Mouse (Mus musculus) regulatory T cell (primary cell): Measurements from ENCODE around the gene Pik3ip1.

Experiments used
- in situ Hi-C: fragments of 300-600 bp; cut with MboI, MseI; formaldehyde crosslinking; loops from one replicate; pipeline ENCODE4 v1.15.1; 2025; ENCODE audit warnings: high pct_unique_total_duplicates

Gene Pik3ip1

GRCm38 (mm10) chr11:3302385-3302784 is 27.8 kb upstream of the Pik3ip1 start:
- in situ Hi-C loops: no loop called here

DNA sequence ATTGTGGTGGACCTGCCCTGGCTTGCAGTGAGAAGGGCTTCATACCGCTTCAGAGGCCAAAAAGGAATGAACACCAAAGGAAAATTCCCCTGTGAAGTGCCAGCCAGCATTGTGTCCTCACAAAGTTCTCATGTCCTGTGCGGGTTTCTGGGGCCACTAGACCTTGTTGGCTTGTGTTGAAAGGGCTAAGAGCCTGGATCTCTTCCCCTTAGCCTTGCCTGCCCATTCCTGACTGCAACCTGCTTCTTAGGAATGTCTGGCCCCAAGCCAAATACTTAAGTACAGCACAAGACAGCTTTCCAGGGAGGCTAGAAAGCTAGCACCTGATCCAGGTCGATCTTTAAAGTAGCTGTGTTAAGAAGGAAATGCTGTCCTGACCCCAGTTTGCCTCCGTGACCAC is 27.4 kb upstream of the Pik3ip1 start:
- in situ Hi-C loops: no loop called here

- in situ Hi-C loops: no loop called here
Observed at GRCm38 (mm10) chr11:3305821-3306220, 24.4 kb upstream of the Pik3ip1 start.

DNA sequence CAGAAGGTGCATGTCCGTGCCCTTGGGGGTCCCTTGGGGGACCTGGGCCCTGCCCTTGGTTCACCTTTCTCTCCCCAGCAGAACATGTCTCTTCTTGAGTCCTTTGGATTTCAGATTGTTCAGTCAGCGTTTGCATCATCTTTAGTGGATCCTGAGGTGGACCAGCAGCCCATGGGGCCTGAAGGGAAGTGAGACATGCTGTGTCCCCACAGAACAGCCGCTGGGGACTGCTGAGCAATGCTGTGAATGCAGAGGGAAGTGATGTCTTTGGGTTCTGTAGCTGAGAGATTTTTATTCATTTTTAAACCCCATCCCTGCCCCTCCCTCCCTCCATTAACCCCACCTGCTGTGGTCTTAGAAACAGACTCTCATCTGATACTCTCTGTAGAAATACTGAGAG is 22.3 kb upstream of the Pik3ip1 start:
- in situ Hi-C loops: no loop called here

GRCm38 (mm10) chr11:3309884-3310283 is 20.3 kb upstream of the Pik3ip1 start:
- in situ Hi-C loops: no loop called here

GRCm38 (mm10) chr11:3310789-3311585 is 19.2 kb upstream of the Pik3ip1 start:
- in situ Hi-C loops: no loop called here

DNA sequence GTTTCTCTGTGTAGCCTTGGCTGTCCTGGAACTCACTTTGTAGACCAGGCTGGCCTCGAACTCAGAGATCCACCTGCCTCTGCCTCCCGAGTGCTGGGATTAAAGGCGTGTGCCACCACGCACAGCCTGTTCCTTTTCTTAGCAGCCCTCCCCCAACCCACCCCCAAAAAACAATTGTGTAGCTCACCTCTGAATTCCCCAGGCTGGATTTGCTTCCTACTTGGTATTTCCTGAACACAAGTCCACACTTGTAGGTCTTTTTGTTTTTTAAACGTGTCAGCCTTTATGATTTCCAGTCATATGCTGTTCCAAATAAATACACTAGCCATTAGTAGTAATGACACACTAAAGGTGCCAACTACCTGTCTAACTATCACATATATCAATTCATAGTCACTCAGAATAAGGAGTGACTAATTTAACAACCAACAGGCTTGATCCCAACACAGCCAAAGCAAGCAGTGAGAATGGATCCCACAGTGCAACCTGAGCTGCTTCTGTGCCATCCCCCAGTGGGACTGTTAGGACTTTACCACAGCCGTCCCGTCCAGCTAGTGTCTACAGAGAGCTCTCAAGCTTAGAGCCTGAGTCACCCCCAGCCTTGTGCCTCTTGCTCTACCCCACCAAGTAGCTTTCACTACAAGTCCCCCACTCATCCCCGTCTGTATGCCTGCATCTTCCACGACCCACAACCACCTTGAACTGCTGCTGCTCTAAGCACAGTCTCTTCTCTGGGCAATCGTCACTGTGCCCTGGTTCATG is 18.4 kb upstream of the Pik3ip1 start:
- in situ Hi-C loops: no loop called here

DNA sequence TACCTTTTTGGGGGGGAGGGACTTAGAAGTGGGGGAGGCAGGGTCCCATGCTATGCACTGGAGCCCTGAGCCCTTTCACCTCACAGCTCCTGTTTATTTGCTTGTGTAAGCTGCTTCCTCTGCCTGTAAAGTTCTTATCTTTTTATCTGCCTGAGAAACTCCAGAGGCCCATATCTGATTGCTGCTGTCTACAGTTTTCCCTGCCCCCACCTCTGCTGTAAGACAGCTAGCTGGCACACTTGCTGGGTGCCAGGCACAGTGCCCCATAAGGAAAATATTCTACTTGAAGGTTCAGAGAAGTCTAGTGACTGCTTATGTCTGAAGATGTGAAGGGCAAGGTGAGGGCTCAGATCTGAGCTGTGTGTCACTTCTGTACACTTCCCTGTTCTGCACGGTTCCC is 16.9 kb upstream of the Pik3ip1 start:
- in situ Hi-C loops: no loop called here

- in situ Hi-C loops: no loop called here
Observed at GRCm38 (mm10) chr11:3314148-3314547, 16.1 kb upstream of the Pik3ip1 start.

GRCm38 (mm10) chr11:3318286-3318685 is 11.9 kb upstream of the Pik3ip1 start:
- in situ Hi-C loops: no loop called here

DNA sequence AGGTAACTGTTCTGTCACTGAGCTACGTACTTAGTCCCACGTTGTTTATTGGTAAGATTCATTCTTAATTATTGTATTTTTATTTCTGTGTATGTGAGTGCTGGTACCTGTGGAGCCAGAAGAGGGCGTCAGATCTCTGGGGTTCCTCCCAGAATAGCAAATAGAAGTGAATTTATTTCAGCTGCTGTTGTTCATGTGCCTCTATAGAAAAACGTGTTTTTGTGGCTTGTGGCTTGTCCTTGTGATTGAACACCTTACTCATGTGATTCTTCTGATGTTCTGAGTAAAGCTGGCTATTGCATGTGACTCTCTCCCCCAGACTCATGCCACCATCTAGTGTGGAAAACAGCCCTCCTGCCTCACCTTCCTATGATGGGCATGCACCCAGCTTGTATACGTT is 1.9 kb upstream of the Pik3ip1 start:
- in situ Hi-C loops: no loop called here

GRCm38 (mm10) chr11:3328806-3329775 is 1.1 kb upstream of the Pik3ip1 start:
- in situ Hi-C loops: no loop called here

DNA sequence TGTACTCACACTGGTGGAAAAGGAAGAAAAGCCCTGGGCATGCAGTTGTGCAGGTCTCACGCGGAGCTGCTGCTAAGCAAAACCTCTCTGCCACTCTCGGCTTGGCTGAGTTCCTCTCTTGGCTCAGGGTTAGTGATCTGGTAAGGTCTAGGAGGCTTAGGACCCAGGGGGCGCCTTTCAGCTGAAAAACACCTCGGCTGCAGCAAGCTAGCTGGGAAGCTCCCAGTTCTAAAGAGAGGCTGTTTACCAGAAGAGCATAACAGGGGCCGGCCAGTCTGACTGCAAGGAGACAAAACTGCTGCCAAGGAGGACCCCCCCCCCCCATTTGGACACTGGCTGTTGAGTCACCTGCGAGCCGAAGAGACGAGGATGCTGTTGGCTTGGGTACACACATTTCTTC is 365 bp downstream of the Pik3ip1 start:
- in situ Hi-C loops: loop anchor here (5.0 kb wide), 1 partner anchor 38 kb away; no protein-coding TSS in a partner anchor

DNA sequence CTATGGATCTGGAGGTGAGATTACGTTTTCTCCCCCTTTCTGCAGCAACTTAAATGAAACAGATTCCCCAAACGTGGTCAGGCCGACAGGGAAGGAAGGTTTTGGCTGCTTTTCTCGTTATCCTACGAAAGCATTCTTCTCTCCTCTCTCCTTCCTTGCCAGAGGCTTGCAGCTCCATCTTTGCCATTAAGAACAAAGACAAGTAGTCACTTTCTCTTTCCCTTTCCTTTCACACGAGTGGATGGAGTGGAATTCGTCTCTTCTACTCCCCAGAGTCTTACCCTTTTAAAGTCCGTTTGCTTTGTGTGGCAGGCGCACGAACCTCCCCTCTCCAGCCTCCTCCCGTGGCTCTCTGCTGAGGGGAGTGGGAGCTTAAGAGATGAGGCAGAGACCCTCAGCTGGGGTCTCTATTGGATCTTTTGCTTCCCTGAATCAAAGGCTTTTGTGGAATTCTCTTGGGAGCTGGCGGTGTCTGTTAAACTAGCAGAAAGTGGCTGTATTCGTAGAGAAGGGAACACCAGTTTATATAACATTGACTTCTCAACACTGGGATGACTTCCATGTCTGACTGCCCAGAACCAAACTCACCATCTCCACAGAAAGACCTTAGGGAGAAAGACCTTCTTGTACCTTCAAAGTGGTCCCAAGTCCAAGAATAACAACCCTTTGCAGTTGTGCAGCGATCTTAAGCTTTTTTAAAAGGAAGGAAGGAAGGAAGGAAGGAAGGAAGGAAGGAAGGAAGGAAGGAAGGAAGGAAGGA is 970 bp downstream of the Pik3ip1 start:
- in situ Hi-C loops: loop anchor here (5.0 kb wide), 1 partner anchor 39 kb away; no protein-coding TSS in a partner anchor

DNA sequence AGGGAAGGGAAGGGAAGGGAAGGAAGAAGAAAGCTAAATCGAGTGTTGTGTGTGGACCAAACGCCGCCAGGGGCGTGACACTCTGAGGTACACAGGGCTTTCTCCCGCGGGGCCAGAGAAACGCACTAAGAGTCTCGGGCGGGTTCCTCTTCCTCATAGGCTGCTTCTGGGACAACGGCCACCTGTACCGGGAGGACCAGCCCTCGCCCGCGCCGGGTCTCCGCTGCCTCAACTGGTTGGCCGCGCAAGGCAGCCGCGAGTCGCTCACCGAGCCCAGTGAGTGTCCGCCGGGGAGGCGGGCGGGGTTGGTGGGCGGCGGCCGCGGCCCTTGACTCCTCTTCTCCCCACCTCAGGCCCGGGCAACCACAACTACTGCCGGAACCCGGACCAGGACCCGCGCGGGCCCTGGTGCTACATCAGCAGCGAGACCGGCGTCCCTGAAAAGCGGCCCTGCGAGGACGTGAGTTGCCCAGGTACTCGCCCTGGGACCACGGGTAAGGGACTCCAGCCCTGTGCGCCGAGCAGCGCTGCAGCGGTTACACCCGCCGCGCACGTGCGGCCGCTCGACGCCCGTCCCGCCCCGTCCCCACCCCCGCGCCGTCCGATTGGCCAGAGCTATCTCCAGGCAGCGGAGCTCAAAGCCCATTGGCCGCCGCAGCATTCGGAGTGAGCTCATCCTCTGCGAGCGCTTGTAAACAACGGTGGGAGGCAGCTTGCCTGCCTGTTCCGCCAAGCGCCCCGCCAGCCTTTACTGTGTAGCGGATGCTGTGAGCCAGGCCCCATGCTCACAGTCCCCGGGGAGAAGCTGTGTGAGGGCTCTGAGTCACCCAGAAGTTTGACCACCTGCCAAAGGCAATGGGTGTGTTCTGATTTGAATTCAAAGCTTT is 1.8 kb downstream of the Pik3ip1 start:
- in situ Hi-C loops: loop anchor here (5.0 kb wide), 1 partner anchor 40 kb away; no protein-coding TSS in a partner anchor

DNA sequence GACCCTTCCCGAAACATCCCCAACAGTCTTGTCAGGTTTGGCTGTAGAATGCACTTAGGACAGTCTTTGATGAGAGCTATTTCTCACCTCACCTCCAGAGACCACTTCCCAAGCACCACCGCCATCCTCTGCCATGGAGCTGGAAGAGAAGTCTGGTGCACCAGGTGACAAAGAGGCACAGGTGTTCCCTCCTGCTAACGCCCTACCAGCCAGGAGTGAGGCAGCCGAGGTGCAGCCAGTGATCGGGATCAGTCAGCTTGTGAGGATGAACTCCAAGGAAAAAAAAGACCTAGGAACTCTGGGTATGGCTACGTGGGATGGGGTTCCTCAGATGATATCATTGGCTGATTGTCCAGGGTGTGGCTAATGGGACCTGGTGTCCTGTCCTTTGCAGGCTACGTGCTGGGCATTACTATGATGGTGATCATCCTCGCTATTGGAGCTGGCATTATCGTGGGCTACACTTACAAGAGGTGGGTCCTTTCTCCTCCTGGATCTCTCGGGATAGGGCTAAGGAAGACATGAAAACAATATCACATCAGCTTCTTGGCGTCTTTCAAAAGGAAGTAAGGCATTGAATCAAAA is 3.0 kb downstream of the Pik3ip1 start:
- in situ Hi-C loops: loop anchor here (5.0 kb wide), 1 partner anchor 41 kb away; no protein-coding TSS in a partner anchor

DNA sequence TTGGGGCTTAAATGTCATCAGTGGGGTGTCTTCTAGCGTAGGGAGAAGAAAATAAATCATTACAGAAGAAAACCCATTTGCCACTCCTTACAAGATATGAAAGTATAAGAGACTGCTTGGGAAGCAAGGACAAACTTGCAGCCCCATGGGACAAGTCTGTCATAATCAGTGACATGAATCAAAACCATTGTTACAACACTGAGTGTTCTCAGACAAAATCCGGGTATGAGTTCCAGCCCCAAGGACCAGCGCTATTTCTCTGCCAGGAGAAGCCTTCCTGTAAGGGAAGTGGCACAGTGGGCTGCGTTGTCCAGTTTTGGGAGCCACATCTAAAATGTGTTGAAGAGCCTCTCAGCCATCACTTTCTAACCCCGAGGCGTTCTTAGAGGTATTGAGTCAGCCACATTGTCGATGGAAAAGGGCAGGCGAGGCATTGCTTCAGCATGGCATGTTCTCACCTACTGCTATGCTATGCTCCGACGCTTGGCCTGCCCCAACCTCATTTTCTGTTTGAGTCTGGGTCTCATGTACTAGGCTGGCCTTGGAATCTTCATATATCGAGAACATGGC is 4.0 kb downstream of the Pik3ip1 start:
- in situ Hi-C loops: loop anchor here (5.0 kb wide), 1 partner anchor 42 kb away; no protein-coding TSS in a partner anchor

- in situ Hi-C loops: loop anchor here (5.0 kb wide), 1 partner anchor 43 kb away; no protein-coding TSS in a partner anchor
Observed at GRCm38 (mm10) chr11:3334711-3335316, 4.6 kb downstream of the Pik3ip1 start.
